Mouse (Mus musculus) limb, embryonic 11.5 days (tissue): ENCODE measurements at regions not wholly inside any gene's neighbourhood (a gene's known extent, or its start where the extent isn't known, plus 50 kb on each side); places are given as distances from the start of the nearest gene placed in this dataset.
A peak's percentile ranks its signal among the peaks of the same experiment; 100 is the strongest.

ENCODE experiments used
- ATAC-seq: fragments of 200-750 bp; cut with Nextera tagmentation; 2 replicates; pipeline ENCODE4 v1.8.0; 2017; ENCODE audit warnings: low read depth; ENCODE audit not compliant: insufficient number of reproducible peaks, low FRiP score, low TSS enrichment
- DNase-seq: peaks from one replicate; pipeline ENCODE4 v3.0.0-alpha.2; 2015; ENCODE audit warnings: low spot score
- H3K27ac ChIP-seq: fragments of 300-500 bp; sonication (generic); replicated peaks from 2 replicates; pipeline ENCODE4 v1.5.1; 2014; ENCODE audit warnings: low read depth, mild to moderate bottlenecking, low read length
- H3K27me3 ChIP-seq: fragments of 300-500 bp; sonication (generic); 2 replicates; pipeline ENCODE4 v1.6.1; 2014; ENCODE audit warnings: mild to moderate bottlenecking, low read length, mixed read lengths; ENCODE audit not compliant: control insufficient read depth, insufficient read depth
- H3K36me3 ChIP-seq: fragments of 300-500 bp; sonication (generic); 2 replicates; pipeline ENCODE4 v1.6.1; 2014; ENCODE audit warnings: mild to moderate bottlenecking, low read length, moderate library complexity, mixed read lengths; ENCODE audit not compliant: control insufficient read depth, insufficient read depth
- H3K4me1 ChIP-seq: fragments of 300-500 bp; sonication (generic); 2 replicates; pipeline ENCODE4 v1.6.1; 2014; ENCODE audit warnings: low read length, mixed read lengths; ENCODE audit not compliant: control insufficient read depth, insufficient read depth
- H3K4me2 ChIP-seq: fragments of 300-500 bp; sonication (generic); 2 replicates; pipeline ENCODE4 v1.6.1; 2014; ENCODE audit warnings: low read depth, mild to moderate bottlenecking, moderate library complexity; ENCODE audit not compliant: severe bottlenecking
- H3K4me3 ChIP-seq: fragments of 300-500 bp; sonication (generic); 2 replicates; pipeline ENCODE4 v1.5.1; 2014; ENCODE audit warnings: low read depth, low read length
- H3K9ac ChIP-seq: fragments of 300-500 bp; sonication (generic); 2 replicates; pipeline ENCODE4 v1.6.1; 2014; ENCODE audit warnings: mild to moderate bottlenecking, low read length
- H3K9me3 ChIP-seq: fragments of 300-500 bp; sonication (generic); 2 replicates; pipeline ENCODE4 v1.6.1; 2016; ENCODE audit warnings: low read length; ENCODE audit not compliant: control insufficient read depth
- WGBS: fragments of 180-500 bp; shearing (Covaris S2); extraction: QIAGEN DNeasy Blood & Tissue Kit; methylation state at CpG from one replicate; pipeline ENCODE4 v1.1.7; 2014; 5-methylcytosine and 5-hydroxymethylcytosine counted together

GRCm38 (mm10) chr3:115580131-115580932, 134.5 kb downstream of the S1pr1 start:
- Histone ChIP-seq H3K36me3 (no peaks in the 10 kb centered on the region), H3K9ac (no peak overlapping the region), H3K27ac (no peak overlapping the region), H3K4me1 (no peaks in the 10 kb centered on the region), H3K4me2 (no peak overlapping the region), H3K4me3 (no peak overlapping the region), H3K9me3 (no peaks in the 10 kb centered on the region), H3K27me3 (no peaks in the 10 kb centered on the region)
- DNase-seq (no peak), ATAC-seq (0 out of 2 replicates have a peak, but pooled peaks have one; percentile 18)
- WGBS, result 57% methylated on average over 4 of the region's 4 CpGs

- Histone ChIP-seq H3K4me1 (no peaks in the 10 kb centered on the region), H3K36me3 (no peaks in the 10 kb centered on the region), H3K27me3 (no peaks in the 10 kb centered on the region), H3K9ac (no peak overlapping the region), H3K9me3 (no peaks in the 10 kb centered on the region), H3K4me2 (no peak overlapping the region), H3K4me3 (no peak overlapping the region), H3K27ac (no peak overlapping the region)
- no peak for DNase-seq
- no peak for ATAC-seq
- 93% methylated on average over 2 of the region's 2 CpGs for WGBS
These were observed 139.5 kb downstream of the S1pr1 start for GRCm38 (mm10) chr3:115575371-115575770.

- WGBS, result 93% methylated on average over 7 of the region's 7 CpGs
- H3K4me1 ChIP-seq, result no peaks in the 10 kb centered on the region
- H3K27me3 ChIP-seq, result no peaks in the 10 kb centered on the region
These were observed 152.1 kb downstream of the S1pr1 start for GRCm38 (mm10) chr3:115562735-115563134.

GRCm38 (mm10) chr3:115554809-115555708, 159.8 kb downstream of the S1pr1 start:
- H3K4me1 ChIP-seq, result peaks cover 7% of the 10 kb centered on the region
- no peaks in the 10 kb centered on the region for H3K9me3 ChIP-seq
- ATAC-seq (peak; percentile 63), DNase-seq (no peak)
- H3K4me2 ChIP-seq, result no peak overlapping the region
- no peak overlapping the region for H3K9ac ChIP-seq
- H3K36me3 ChIP-seq, result no peaks in the 10 kb centered on the region
- H3K4me3 ChIP-seq, result no peak overlapping the region
- no peak overlapping the region for H3K27ac ChIP-seq
- no peaks in the 10 kb centered on the region for H3K27me3 ChIP-seq
- 49% methylated on average over 10 of the region's 10 CpGs for WGBS

More at GRCm38 (mm10) chr3:115562735-115563134, 152.1 kb downstream of the S1pr1 start:
- H3K9me3 ChIP-seq, result no peaks in the 10 kb centered on the region
- no peak overlapping the region for H3K27ac ChIP-seq
- no peaks in the 10 kb centered on the region for H3K36me3 ChIP-seq
- ATAC-seq (no peak), DNase-seq (no peak)
- H3K9ac ChIP-seq, result no peak overlapping the region
- no peak overlapping the region for H3K4me3 ChIP-seq
- no peak overlapping the region for H3K4me2 ChIP-seq

- no peaks in the 10 kb centered on the region for H3K27me3 ChIP-seq
- no peaks in the 10 kb centered on the region for H3K9me3 ChIP-seq
- no peak overlapping the region for H3K27ac ChIP-seq
- peaks cover 7% of the 10 kb centered on the region for H3K4me1 ChIP-seq
- no peak overlapping the region for H3K4me3 ChIP-seq
- no peaks in the 10 kb centered on the region for H3K36me3 ChIP-seq
- H3K9ac ChIP-seq, result no peak overlapping the region
- WGBS, result 26% methylated on average over 10 of the region's 10 CpGs
- peak; percentile 86 for ATAC-seq
- peak; percentile 74 for DNase-seq
- H3K4me2 ChIP-seq, result peak overlapping the region; percentile 21; the same call in 1 of the 2 replicates
These were observed 160.9 kb downstream of the S1pr1 start for GRCm38 (mm10) chr3:115553848-115554515.

GRCm38 (mm10) chr3:115541789-115542188, 173.1 kb downstream of the S1pr1 start:
- peak; percentile 55 for DNase-seq
- H3K4me1 ChIP-seq, result no peaks in the 10 kb centered on the region
- ATAC-seq, result no peak
- H3K27ac ChIP-seq, result no peak overlapping the region
- no peak overlapping the region for H3K4me3 ChIP-seq
- no peaks in the 10 kb centered on the region for H3K36me3 ChIP-seq
- WGBS, result 84% methylated on average over 1 of the region's 1 CpGs
- H3K27me3 ChIP-seq, result no peaks in the 10 kb centered on the region
- no peak overlapping the region for H3K9ac ChIP-seq
- no peaks in the 10 kb centered on the region for H3K9me3 ChIP-seq
- no peak overlapping the region for H3K4me2 ChIP-seq

- ATAC-seq, result no peak
- no peaks in the 10 kb centered on the region for H3K4me1 ChIP-seq
- no peak overlapping the region for H3K4me3 ChIP-seq
- WGBS, result 89% methylated on average over 6 of the region's 6 CpGs
- no peaks in the 10 kb centered on the region for H3K27me3 ChIP-seq
- H3K4me2 ChIP-seq, result no peak overlapping the region
- DNase-seq, result no peak
- no peak overlapping the region for H3K27ac ChIP-seq
- H3K9me3 ChIP-seq, result no peaks in the 10 kb centered on the region
- no peak overlapping the region for H3K9ac ChIP-seq
- H3K36me3 ChIP-seq, result no peaks in the 10 kb centered on the region
These were observed 176.5 kb downstream of the S1pr1 start for GRCm38 (mm10) chr3:115538355-115538754.

- whole genome bisulfite sequencing, result 91% methylated on average over 18 of the region's 18 CpGs
- Histone ChIP-seq H3K36me3 (no peaks in the 10 kb centered on the region), H3K4me1 (no peaks in the 10 kb centered on the region), H3K4me2 (no peak overlapping the region), H3K27ac (no peak overlapping the region), H3K9me3 (no peaks in the 10 kb centered on the region), H3K27me3 (no peaks in the 10 kb centered on the region), H3K4me3 (no peak overlapping the region), H3K9ac (no peak overlapping the region)
- DNase-seq (no peak), ATAC-seq (no peak)
These were observed 182.6 kb downstream of the S1pr1 start for GRCm38 (mm10) chr3:115532141-115532735.
